Mouse (Mus musculus) liver, postnatal 0 days (tissue): Measurements from ENCODE around the gene Snx9.

ENCODE experiments used
- CTCF ChIP-seq: sonication (generic); IDR thresholded peaks from 2 replicates; pipeline ENCODE4 v1.5.1; 2016; ENCODE audit warnings: antibody characterized with exemption, low read depth
- EP300 ChIP-seq: IDR thresholded peaks from 2 replicates; pipeline ENCODE4 v1.6.1; 2016; ENCODE audit warnings: antibody characterized with exemption, low read depth, mild to moderate bottlenecking

- TF ChIP-seq EP300 = no peak
- no peak for TF ChIP-seq CTCF
Measured at GRCm38 (mm10) chr17:5823032-5823431, 18.1 kb upstream of the Snx9 start.
